Mouse (Mus musculus): ENCODE measurements around the gene Nacc1. TPM values are rescaled to one million over a fixed set of nuclear protein-coding genes. Genes with fewer than 3 reads are reported as not detected.

Nacc1 gene
- total and polyA plus RNA-seq, 3 experiments = 42.5 to 106 TPM; not detected in 1

DNA sequence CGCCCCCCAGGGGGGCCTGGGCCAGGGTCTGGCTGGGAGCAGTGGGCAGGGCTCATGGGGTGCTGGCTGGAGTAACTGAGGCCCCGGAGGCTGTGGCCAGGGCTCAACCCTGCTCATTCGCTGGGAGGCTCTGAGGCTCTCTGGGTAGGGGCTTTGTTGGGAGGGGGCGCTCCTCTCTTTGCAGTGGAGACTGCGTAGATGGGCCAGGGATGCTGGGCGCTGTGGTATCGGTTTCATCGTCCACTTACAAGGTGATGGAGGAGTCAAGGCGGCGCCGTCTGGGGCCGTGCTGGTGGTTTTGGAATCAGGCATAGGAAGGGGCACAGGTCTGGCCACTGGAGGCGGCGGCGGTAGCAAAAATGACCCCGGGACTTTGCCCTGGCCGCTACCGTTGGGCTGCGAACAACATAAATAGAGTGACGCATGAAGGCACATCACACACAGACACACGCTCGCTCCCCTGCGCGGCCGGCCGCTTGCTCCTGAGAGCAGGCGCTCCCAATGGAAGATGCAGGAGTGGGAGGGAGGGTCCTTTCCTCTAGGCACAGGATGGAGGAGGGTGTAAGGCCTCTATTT lies 28.3 kb upstream of the Nacc1 start:
- H3K79me2 ChIP-seq (ENCODE audit: control insufficient read depth, insufficient read depth, low read length, poor library complexity) = no peaks in the 10 kb centered on the region
- no peaks in the 10 kb centered on the region for H3K9me3 ChIP-seq (replicated peaks; ENCODE audit: insufficient read depth, low read length)
- H3K4me1 ChIP-seq (ENCODE audit: control insufficient read depth in 1 of 2, insufficient read depth in 2 of 2, low read length in 2 of 2) = no peaks in the 10 kb centered on the region
- no peak overlapping the region for H3K4me3 ChIP-seq (ENCODE audit: control insufficient read depth in 1 of 2, insufficient read depth in 1 of 2, low read depth in 2 of 2, low read length in 2 of 2)
- DNase-seq (ENCODE audit: low read depth, low spot score) = no peak
- H3K27ac ChIP-seq (ENCODE audit: control insufficient read depth, low read depth, low read length) = no peak overlapping the region
- H3K36me3 ChIP-seq (ENCODE audit: control insufficient read depth in 1 of 2, insufficient read depth in 2 of 2, low read length in 2 of 2) = peaks cover 0 to 1% of the 10 kb centered on the region in 2 experiments; a peak in 1 of 4 replicates
- H3K27me3 ChIP-seq (ENCODE audit: control insufficient read depth in 1 of 2, insufficient read depth in 2 of 2, low read length in 2 of 2) = no peaks in the 10 kb centered on the region
- no peak for TF ChIP-seq BHLHE40 (IDR thresholded peaks at IDR 0.05; ENCODE audit: borderline replicate concordance, low read depth, low read length)
- TF ChIP-seq TCF12 (IDR thresholded peaks at IDR 0.05; ENCODE audit: low read depth, low read length) = no peak
- no peak for TF ChIP-seq ZC3H11A (IDR thresholded peaks at IDR 0.05; ENCODE audit: low read depth, low read length)
- no peak for TF ChIP-seq MYB (IDR thresholded peaks at IDR 0.05; ENCODE audit: low read depth, low read length)
- no peak for TF ChIP-seq TBP (IDR thresholded peaks at IDR 0.05; ENCODE audit: low read depth, low read length)
- no peak for TF ChIP-seq ELF1 (IDR thresholded peaks at IDR 0.05; ENCODE audit: low read depth, low read length)
- no peak for TF ChIP-seq E2F4 (IDR thresholded peaks at IDR 0.05; ENCODE audit: borderline replicate concordance, low read depth, low read length)
- TF ChIP-seq NRF1 (IDR thresholded peaks at IDR 0.05; ENCODE audit: insufficient read depth, low read depth, low read length, poor library complexity, severe bottlenecking) = no peak
- TF ChIP-seq HCFC1 (IDR thresholded peaks at IDR 0.05; ENCODE audit: low read depth, low read length) = no peak
- TF ChIP-seq NELFE (IDR thresholded peaks at IDR 0.05; ENCODE audit: low read depth, low read length) = no peak
- TF ChIP-seq ETS1 (IDR thresholded peaks at IDR 0.05; ENCODE audit: low read depth, low read length) = no peak
- H3K9ac ChIP-seq (ENCODE audit: control insufficient read depth, low read depth, low read length, poor library complexity, severe bottlenecking) = no peak overlapping the region

DNA sequence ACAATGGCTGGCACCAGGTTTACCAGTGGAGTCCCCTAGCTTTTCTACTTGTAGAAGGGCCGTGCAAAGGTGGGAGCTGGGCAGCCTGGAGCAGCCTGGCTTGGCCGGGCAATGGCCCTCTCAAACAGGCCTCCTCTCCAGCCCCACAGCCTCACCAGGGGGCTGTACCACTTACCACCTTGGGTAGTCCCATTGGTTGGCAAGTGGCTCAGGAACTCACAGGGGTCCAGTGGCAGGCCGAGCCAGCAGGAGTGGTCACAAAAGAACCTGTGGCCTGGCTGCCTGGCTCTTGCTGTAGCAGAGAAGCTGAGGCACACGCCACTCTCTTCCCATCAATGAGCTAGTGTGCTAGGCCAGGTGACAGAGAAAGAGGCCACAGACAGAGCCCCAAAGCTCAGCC lies 26.5 kb upstream of the Nacc1 start:
- Histone ChIP-seq H3K27ac (ENCODE audit: control insufficient read depth, low read depth, low read length) (no peak overlapping the region), H3K4me1 (ENCODE audit: control insufficient read depth in 1 of 2, insufficient read depth in 2 of 2, low read length in 2 of 2) (no peaks in the 10 kb centered on the region), H3K4me3 (ENCODE audit: control insufficient read depth in 1 of 2, insufficient read depth in 1 of 2, low read depth in 2 of 2, low read length in 2 of 2) (no peak overlapping the region), H3K9ac (ENCODE audit: control insufficient read depth, low read depth, low read length, poor library complexity, severe bottlenecking) (no peak overlapping the region), H3K36me3 (ENCODE audit: control insufficient read depth in 1 of 2, insufficient read depth in 2 of 2, low read length in 2 of 2) (no peaks in the 10 kb centered on the region; a peak in 1 of 4 replicates), H3K27me3 (ENCODE audit: control insufficient read depth in 1 of 2, insufficient read depth in 2 of 2, low read length in 2 of 2) (no peaks in the 10 kb centered on the region), H3K79me2 (ENCODE audit: control insufficient read depth, insufficient read depth, low read length, poor library complexity) (no peaks in the 10 kb centered on the region), H3K9me3 (replicated peaks; ENCODE audit: insufficient read depth, low read length) (no peaks in the 10 kb centered on the region)
- DNase-seq (ENCODE audit: low read depth, low spot score) = no peak
- no peak for TF ChIP-seq MEF2A (IDR thresholded peaks at IDR 0.05; ENCODE audit: extremely low read depth, insufficient replicate concordance, low read depth, low read length, poor library complexity, severe bottlenecking)
- no peak for TF ChIP-seq EP300 (IDR thresholded peaks at IDR 0.05; ENCODE audit: low read depth in 1 of 2, low read length in 2 of 2)
- TF ChIP-seq JUND (IDR thresholded peaks at IDR 0.05; ENCODE audit: low read depth, low read length) = no peak
- no peak for TF ChIP-seq CHD2 (IDR thresholded peaks at IDR 0.05; ENCODE audit: low read length)
- TF ChIP-seq E2F4 (IDR thresholded peaks at IDR 0.05; ENCODE audit: borderline replicate concordance, low read depth, low read length) = no peak
- TF ChIP-seq RCOR1 (IDR thresholded peaks at IDR 0.05; ENCODE audit: low read depth, low read length) = no peak
- TF ChIP-seq BHLHE40 (IDR thresholded peaks at IDR 0.05; ENCODE audit: borderline replicate concordance, low read depth, low read length) = no peak
- no peak for TF ChIP-seq UBTF (IDR thresholded peaks at IDR 0.05; ENCODE audit: borderline replicate concordance, insufficient read depth, low read depth, low read length)
- TF ChIP-seq ETS1 (IDR thresholded peaks at IDR 0.05; ENCODE audit: low read depth, low read length) = no peak
- TF ChIP-seq MXI1 (IDR thresholded peaks at IDR 0.05; ENCODE audit: low read depth, low read length) = no peak
- no peak for TF ChIP-seq ZC3H11A (IDR thresholded peaks at IDR 0.05; ENCODE audit: low read depth, low read length)
- TF ChIP-seq POLR2AphosphoS5 (IDR thresholded peaks at IDR 0.05; ENCODE audit: borderline replicate concordance, low read depth, low read length) = no peak
- no peak for TF ChIP-seq SMC3 (IDR thresholded peaks at IDR 0.05; ENCODE audit: low read depth, low read length)
